Mouse (Mus musculus): ENCODE data around the gene Cd38.
"Not testable (repeated sequence)": the region's sequence is repeated elsewhere in the genome, so short reads cannot be mapped to it uniquely, and the experiment has no call there.

GRCm38 (mm10) chr5:43912844-43913243 lies 44.5 kb downstream of the Cd38 start, which contains the start of gene Gm7879:
- TF ChIP-seq POLR2A, CTCF (IDR thresholded peaks at IDR 0.05; ENCODE audit: extremely low read depth, insufficient read depth, low read length): not testable (repeated sequence)
